9 mouse cellular contexts compared by ENCODE assay signal in genomic region chr10:128358796-128359195, GRCm38 (mm10). TPM values are rescaled to one million over a fixed set of nuclear protein-coding genes. Genes with fewer than 3 reads are reported as not detected.
A peak's percentile ranks its signal among the peaks of the same experiment; 100 is the strongest.
DNase-seq lines count a peak whose midpoint lies in the region; ATAC-seq and TF ChIP-seq lines count a peak whose summit lies in the region.
"Had no signal": no experiment of that assay in that cellular context is flagged by ENCODE, and none has a peak within 500 bp of the region (broad histone marks: within the 10 kb centered on the region; RNA-seq: fewer than 3 reads in every experiment).

No protein-coding gene starts in this region.

- H3K27me3 ChIP-seq in kidney, embryonic 14.5 days (ENCODE audit: control insufficient read depth, insufficient read depth, low read length): no peaks in the 10 kb centered on the region
- no peaks in the 10 kb centered on the region for H3K27me3 ChIP-seq in E14TG2a.4 (ENCODE audit: insufficient read depth, low read length)
- no peaks in the 10 kb centered on the region for H3K27me3 ChIP-seq in embryonic facial prominence, embryonic 14.5 days (replicated peaks; ENCODE audit: control insufficient read depth, insufficient read depth, low read length)
- H3K27me3 ChIP-seq in liver, embryonic 16.5 days (ENCODE audit: control insufficient read depth, insufficient read depth, low read depth, low read length): no peaks in the 10 kb centered on the region
- H3K27me3 ChIP-seq: limb, embryonic 15.5 days; stomach, embryonic 15.5 days had no signal

- no peak overlapping the region for H3K9ac ChIP-seq in kidney, embryonic 14.5 days (ENCODE audit: low read depth, low read length)
- no peak overlapping the region for H3K9ac ChIP-seq in embryonic facial prominence, embryonic 14.5 days (ENCODE audit: low read depth, low read length)
- H3K9ac ChIP-seq in liver, embryonic 16.5 days (ENCODE audit: low read depth, low read length): 0 out of 2 replicates have a peak overlapping the region, but pooled peaks have one; percentile 9
- H3K9ac ChIP-seq: limb, embryonic 15.5 days; stomach, embryonic 15.5 days had no signal

- no peaks in the 10 kb centered on the region for H3K9me3 ChIP-seq in kidney, embryonic 14.5 days (ENCODE audit: control insufficient read depth, low read length)
- H3K9me3 ChIP-seq in E14TG2a.4 (ENCODE audit: low read length): no peaks in the 10 kb centered on the region
- no peaks in the 10 kb centered on the region for H3K9me3 ChIP-seq in embryonic facial prominence, embryonic 14.5 days (ENCODE audit: control insufficient read depth, low read length)
- H3K9me3 ChIP-seq in liver, embryonic 16.5 days (replicated peaks; ENCODE audit: control insufficient read depth, low read length): no peaks in the 10 kb centered on the region
- H3K9me3 ChIP-seq: limb, embryonic 15.5 days; stomach, embryonic 15.5 days had no signal

- TF ChIP-seq CTCF in E14TG2a.4 (conservative IDR thresholded peaks at IDR 0.05; ENCODE audit: low read length): peak; percentile 47

- no peaks in the 10 kb centered on the region for H3K4me1 ChIP-seq in kidney, embryonic 14.5 days (ENCODE audit: control insufficient read depth, insufficient read depth, low read length)
- peaks cover 9% of the 10 kb centered on the region; the same call in 1 of the 2 replicates for H3K4me1 ChIP-seq in E14TG2a.4 (replicated peaks; ENCODE audit: low read depth, low read length)
- H3K4me1 ChIP-seq in embryonic facial prominence, embryonic 14.5 days (ENCODE audit: control insufficient read depth, insufficient read depth, low read length): no peaks in the 10 kb centered on the region
- no peaks in the 10 kb centered on the region for H3K4me1 ChIP-seq in liver, embryonic 16.5 days (ENCODE audit: control insufficient read depth, low read depth, low read length)
- H3K4me1 ChIP-seq: limb, embryonic 15.5 days; stomach, embryonic 15.5 days had no signal

- no peak overlapping the region for H3K4me3 ChIP-seq in kidney, embryonic 14.5 days (ENCODE audit: low read length)
- no peak overlapping the region for H3K4me3 ChIP-seq in E14TG2a.4 (replicated peaks; ENCODE audit: low read length)
- H3K4me3 ChIP-seq in embryonic facial prominence, embryonic 14.5 days (ENCODE audit: low read depth, low read length): no peak overlapping the region
- H3K4me3 ChIP-seq in liver, embryonic 16.5 days (ENCODE audit: low read depth, low read length): no peak overlapping the region
- H3K4me3 ChIP-seq: limb, embryonic 15.5 days; stomach, embryonic 15.5 days had no signal

- no peak for ATAC-seq in kidney, embryonic 14.5 days (ENCODE audit: low FRiP score, low TSS enrichment)
- no peak; the same call in 1 of the 2 replicates for ATAC-seq in embryonic facial prominence, embryonic 14.5 days (ENCODE audit: low read depth)
- no peak for ATAC-seq in liver, embryonic 16.5 days (ENCODE audit: low read depth)

- peaks cover 84% of the 10 kb centered on the region for H3K36me3 ChIP-seq in kidney, embryonic 14.5 days (ENCODE audit: control insufficient read depth, insufficient read depth, low read length)
- H3K36me3 ChIP-seq in E14TG2a.4 (ENCODE audit: insufficient read depth, low read length): peaks cover 99% of the 10 kb centered on the region
- H3K36me3 ChIP-seq in embryonic facial prominence, embryonic 14.5 days (ENCODE audit: control insufficient read depth, insufficient read depth, low read length): peaks cover 90% of the 10 kb centered on the region
- H3K36me3 ChIP-seq in liver, embryonic 16.5 days (ENCODE audit: control insufficient read depth, insufficient read depth): peaks cover 69% of the 10 kb centered on the region

- H3K4me2 ChIP-seq in kidney, embryonic 14.5 days (replicated peaks; ENCODE audit: low read depth, low read length): no peak overlapping the region
- H3K4me2 ChIP-seq in embryonic facial prominence, embryonic 14.5 days (ENCODE audit: low read depth, low read length): no peak overlapping the region
- no peak overlapping the region for H3K4me2 ChIP-seq in liver, embryonic 16.5 days (ENCODE audit: low read depth, low read length)
- H3K4me2 ChIP-seq: limb, embryonic 15.5 days; stomach, embryonic 15.5 days had no signal

- peak; percentile 30 to 61 for DNase-seq in kidney, adult 8-10 months
- peak; percentile 55 for DNase-seq in T-cell, adult 2 months (ENCODE audit: low spot score)
- DNase-seq in embryonic facial prominence, embryonic 14.5 days (ENCODE audit: low spot score): peak; percentile 50
- peak; percentile 45 to 77 for DNase-seq in spleen, postnatal 10 days (ENCODE audit: low spot score in 2 of 2)

- no peak overlapping the region for H3K27ac ChIP-seq in kidney, embryonic 14.5 days (ENCODE audit: low read depth, low read length)
- H3K27ac ChIP-seq in embryonic facial prominence, embryonic 14.5 days (replicated peaks; ENCODE audit: low read depth, low read length): no peak overlapping the region
- no peak overlapping the region for H3K27ac ChIP-seq in liver, embryonic 16.5 days (ENCODE audit: low read length)
- H3K27ac ChIP-seq: limb, embryonic 15.5 days; stomach, embryonic 15.5 days had no signal

- 51% methylated on average over 2 of the region's 2 CpGs for WGBS in kidney, embryonic 14.5 days
- WGBS in embryonic facial prominence, embryonic 14.5 days: 45% methylated on average over 2 of the region's 2 CpGs
- 32% methylated on average over 2 of the region's 2 CpGs for WGBS in liver, embryonic 16.5 days (ENCODE audit: insufficient replicate concordance)

RNA-seq across cellular contexts. Expression of gene Coq10a, which starts 10.0 kb away (rescaled TPM):
- 15.5 and 18.6 TPM in 2 replicates for polyA plus RNA-seq in kidney, embryonic 14.5 days (2014; fragmentation: Nextera tagmentation; extraction: Ambion mirVana)
- 15.6 and 16.8 TPM in 2 replicates for polyA plus RNA-seq in embryonic facial prominence, embryonic 14.5 days (2014; fragmentation: Nextera tagmentation; extraction: Ambion mirVana)
- polyA plus RNA-seq in liver, embryonic 16.5 days (2015; fragmentation: Nextera tagmentation; extraction: Ambion mirVana): 0.65 and 0.96 TPM in 2 replicates

RNA-seq across cellular contexts. Expression of gene Ankrd52, which starts 18.1 kb away (rescaled TPM):
- polyA plus RNA-seq in kidney, embryonic 14.5 days (2014; fragmentation: Nextera tagmentation; extraction: Ambion mirVana): 12.7 and 19.3 TPM in 2 replicates
- polyA plus RNA-seq in embryonic facial prominence, embryonic 14.5 days (2014; fragmentation: Nextera tagmentation; extraction: Ambion mirVana): 11.9 and 12.7 TPM in 2 replicates
- 4.0 and 4.3 TPM in 2 replicates for polyA plus RNA-seq in liver, embryonic 16.5 days (2015; fragmentation: Nextera tagmentation; extraction: Ambion mirVana)

RNA-seq across cellular contexts. Expression of gene Cs, which starts 21.3 kb away (rescaled TPM):
- 135 and 225 TPM in 2 replicates for polyA plus RNA-seq in kidney, embryonic 14.5 days (2014; fragmentation: Nextera tagmentation; extraction: Ambion mirVana)
- polyA plus RNA-seq in embryonic facial prominence, embryonic 14.5 days (2014; fragmentation: Nextera tagmentation; extraction: Ambion mirVana): 199 and 201 TPM in 2 replicates
- polyA plus RNA-seq in liver, embryonic 16.5 days (2015; fragmentation: Nextera tagmentation; extraction: Ambion mirVana): 102 and 107 TPM in 2 replicates

RNA-seq across cellular contexts. Expression of gene Cnpy2, which starts 36.5 kb away (rescaled TPM):
- 347 and 389 TPM in 2 replicates for polyA plus RNA-seq in kidney, embryonic 14.5 days (2014; fragmentation: Nextera tagmentation; extraction: Ambion mirVana)
- 350 and 364 TPM in 2 replicates for polyA plus RNA-seq in embryonic facial prominence, embryonic 14.5 days (2014; fragmentation: Nextera tagmentation; extraction: Ambion mirVana)
- 86.6 and 92.8 TPM in 2 replicates for polyA plus RNA-seq in liver, embryonic 16.5 days (2015; fragmentation: Nextera tagmentation; extraction: Ambion mirVana)

RNA-seq across cellular contexts. Expression of gene Slc39a5, which starts 42.2 kb away (rescaled TPM):
- polyA plus RNA-seq in kidney, embryonic 14.5 days (2014; fragmentation: Nextera tagmentation; extraction: Ambion mirVana): 15.1 and 22.6 TPM in 2 replicates
- polyA plus RNA-seq in embryonic facial prominence, embryonic 14.5 days (2014; fragmentation: Nextera tagmentation; extraction: Ambion mirVana): 0.11 and 0.13 TPM in 2 replicates
- polyA plus RNA-seq in liver, embryonic 16.5 days (2015; fragmentation: Nextera tagmentation; extraction: Ambion mirVana): 76.8 and 88.2 TPM in 2 replicates
